Mouse (Mus musculus): ENCODE results near the gene Col5a3. TPM values are rescaled to one million over a fixed set of nuclear protein-coding genes. Genes with fewer than 3 reads are reported as not detected.

The Col5a3 gene
- polyA plus RNA-seq, 1 experiment, result 0.62 TPM

- TF ChIP-seq POLR2A (IDR thresholded peaks at IDR 0.05; ENCODE audit: control insufficient read depth, low read depth, low read length) (no peak), CTCF (IDR thresholded peaks at IDR 0.05; ENCODE audit: control insufficient read depth, insufficient read depth, insufficient replicate concordance, low read depth, low read length) (peak; percentile 46; the same call in 1 of the 2 replicates)
- Histone ChIP-seq H3K4me3 (ENCODE audit: control insufficient read depth, low read depth, low read length) (no peak overlapping the region), H3K36me3 (ENCODE audit: control insufficient read depth, insufficient read depth, low read length) (no peaks in the 10 kb centered on the region), H3K27me3 (ENCODE audit: control insufficient read depth, insufficient read depth, low read length) (no peaks in the 10 kb centered on the region), H3K4me1 (ENCODE audit: control insufficient read depth, insufficient read depth, low read length) (peaks cover 4% of the 10 kb centered on the region), H3K27ac (ENCODE audit: control insufficient read depth, insufficient read depth, low read depth, low read length) (no peak overlapping the region)
Measured at GRCm38 (mm10) chr9:20738251-20738999, 76.4 kb downstream of the Col5a3 start.

GRCm38 (mm10) chr9:20737227-20737626 is 77.6 kb downstream of the Col5a3 start:
- Histone ChIP-seq H3K4me3 (ENCODE audit: control insufficient read depth, low read depth, low read length) (no peak overlapping the region), H3K27ac (ENCODE audit: control insufficient read depth, insufficient read depth, low read depth, low read length) (no peak overlapping the region), H3K36me3 (ENCODE audit: control insufficient read depth, insufficient read depth, low read length) (no peaks in the 10 kb centered on the region), H3K27me3 (ENCODE audit: control insufficient read depth, insufficient read depth, low read length) (no peaks in the 10 kb centered on the region), H3K4me1 (ENCODE audit: control insufficient read depth, insufficient read depth, low read length) (peaks cover 4% of the 10 kb centered on the region)
- no peak for TF ChIP-seq POLR2A (IDR thresholded peaks at IDR 0.05; ENCODE audit: control insufficient read depth, low read depth, low read length)
- TF ChIP-seq CTCF (IDR thresholded peaks at IDR 0.05; ENCODE audit: control insufficient read depth, insufficient read depth, insufficient replicate concordance, low read depth, low read length), result no peak

- H3K36me3 ChIP-seq (ENCODE audit: control insufficient read depth, insufficient read depth, low read length), result no peaks in the 10 kb centered on the region
- TF ChIP-seq CTCF (IDR thresholded peaks at IDR 0.05; ENCODE audit: control insufficient read depth, insufficient read depth, insufficient replicate concordance, low read depth, low read length) (no peak), POLR2A (IDR thresholded peaks at IDR 0.05; ENCODE audit: control insufficient read depth, low read depth, low read length) (no peak)
- no peak overlapping the region for H3K4me3 ChIP-seq (ENCODE audit: control insufficient read depth, low read depth, low read length)
- no peaks in the 10 kb centered on the region for H3K4me1 ChIP-seq (ENCODE audit: control insufficient read depth, insufficient read depth, low read length)
- no peak overlapping the region for H3K27ac ChIP-seq (ENCODE audit: control insufficient read depth, insufficient read depth, low read depth, low read length)
- H3K27me3 ChIP-seq (ENCODE audit: control insufficient read depth, insufficient read depth, low read length), result no peaks in the 10 kb centered on the region
Measured at GRCm38 (mm10) chr9:20734692-20735091, 80.2 kb downstream of the Col5a3 start.

- Histone ChIP-seq H3K4me3 (ENCODE audit: control insufficient read depth, low read depth, low read length) (no peak overlapping the region), H3K27ac (ENCODE audit: control insufficient read depth, insufficient read depth, low read depth, low read length) (no peak overlapping the region), H3K27me3 (ENCODE audit: control insufficient read depth, insufficient read depth, low read length) (no peaks in the 10 kb centered on the region; the same call in 1 of the 2 replicates), H3K36me3 (ENCODE audit: control insufficient read depth, insufficient read depth, low read length) (no peaks in the 10 kb centered on the region), H3K4me1 (ENCODE audit: control insufficient read depth, insufficient read depth, low read length) (peaks cover 6% of the 10 kb centered on the region; the same call in 1 of the 2 replicates)
- TF ChIP-seq POLR2A (IDR thresholded peaks at IDR 0.05; ENCODE audit: control insufficient read depth, low read depth, low read length) (no peak), CTCF (IDR thresholded peaks at IDR 0.05; ENCODE audit: control insufficient read depth, insufficient read depth, insufficient replicate concordance, low read depth, low read length) (no peak)
Measured at GRCm38 (mm10) chr9:20731797-20732196, 83.1 kb downstream of the Col5a3 start.

GRCm38 (mm10) chr9:20729451-20729850 is 85.4 kb downstream of the Col5a3 start:
- TF ChIP-seq POLR2A (IDR thresholded peaks at IDR 0.05; ENCODE audit: control insufficient read depth, low read depth, low read length), result no peak
- no peak for TF ChIP-seq CTCF (IDR thresholded peaks at IDR 0.05; ENCODE audit: control insufficient read depth, insufficient read depth, insufficient replicate concordance, low read depth, low read length)
- Histone ChIP-seq H3K4me3 (ENCODE audit: control insufficient read depth, low read depth, low read length) (no peak overlapping the region), H3K4me1 (ENCODE audit: control insufficient read depth, insufficient read depth, low read length) (peaks cover 13% of the 10 kb centered on the region), H3K27me3 (ENCODE audit: control insufficient read depth, insufficient read depth, low read length) (peaks cover 3% of the 10 kb centered on the region; the same call in 1 of the 2 replicates), H3K36me3 (ENCODE audit: control insufficient read depth, insufficient read depth, low read length) (no peaks in the 10 kb centered on the region), H3K27ac (ENCODE audit: control insufficient read depth, insufficient read depth, low read depth, low read length) (no peak overlapping the region)

- peak overlapping the region; percentile 51 for H3K4me3 ChIP-seq (ENCODE audit: control insufficient read depth, low read depth, low read length)
- H3K27ac ChIP-seq (ENCODE audit: control insufficient read depth, insufficient read depth, low read depth, low read length), result no peak overlapping the region
- TF ChIP-seq CTCF (IDR thresholded peaks at IDR 0.05; ENCODE audit: control insufficient read depth, insufficient read depth, insufficient replicate concordance, low read depth, low read length), result no peak
- TF ChIP-seq POLR2A (IDR thresholded peaks at IDR 0.05; ENCODE audit: control insufficient read depth, low read depth, low read length), result no peak
- no peaks in the 10 kb centered on the region for H3K36me3 ChIP-seq (ENCODE audit: control insufficient read depth, insufficient read depth, low read length)
- H3K27me3 ChIP-seq (ENCODE audit: control insufficient read depth, insufficient read depth, low read length), result peaks cover 3% of the 10 kb centered on the region; the same call in 1 of the 2 replicates
- H3K4me1 ChIP-seq (ENCODE audit: control insufficient read depth, insufficient read depth, low read length), result peaks cover 13% of the 10 kb centered on the region
Measured at GRCm38 (mm10) chr9:20727601-20728113, 87.2 kb downstream of the Col5a3 start.

GRCm38 (mm10) chr9:20726859-20727600 is 87.8 kb downstream of the Col5a3 start:
- H3K27ac ChIP-seq (ENCODE audit: control insufficient read depth, insufficient read depth, low read depth, low read length), result no peak overlapping the region
- peak overlapping the region; percentile 51 for H3K4me3 ChIP-seq (ENCODE audit: control insufficient read depth, low read depth, low read length)
- H3K36me3 ChIP-seq (ENCODE audit: control insufficient read depth, insufficient read depth, low read length), result no peaks in the 10 kb centered on the region
- H3K27me3 ChIP-seq (ENCODE audit: control insufficient read depth, insufficient read depth, low read length), result peaks cover 3% of the 10 kb centered on the region; the same call in 1 of the 2 replicates
- peaks cover 13% of the 10 kb centered on the region for H3K4me1 ChIP-seq (ENCODE audit: control insufficient read depth, insufficient read depth, low read length)
- no peak for TF ChIP-seq POLR2A (IDR thresholded peaks at IDR 0.05; ENCODE audit: control insufficient read depth, low read depth, low read length)
